ENCODE assay signal across 8 mouse cellular contexts in genomic region chr2:23068894-23069744, GRCm38 (mm10). TPM values are rescaled to one million over a fixed set of nuclear protein-coding genes. Genes with fewer than 3 reads are reported as not detected.
DNase-seq lines count a peak whose midpoint lies in the region; ATAC-seq lines count a peak whose summit lies in the region.

No protein-coding gene starts in this region.

- peak overlapping the region; percentile 89 for H3K27ac ChIP-seq in hindbrain, embryonic 11.5 days (ENCODE audit: low read depth, low read length)

- DNase-seq in MN1 (ENCODE audit: low spot score) = peak; percentile 88
- DNase-seq in cerebellum, adult 9-10 months = peak; percentile 94
- DNase-seq in frontal cortex, adult 2 months (ENCODE audit: extremely low spot score in 1 of 2, low spot score in 1 of 2) = peak; percentile 91 to 95
- DNase-seq in hindbrain, embryonic 11.5 days (ENCODE audit: low spot score) = peak; percentile 92
- DNase-seq in layer of hippocampus, postnatal 10 days (ENCODE audit: low spot score in 2 of 2) = peak; percentile 93 to 95
- peak; percentile 97 for DNase-seq in lung, postnatal 10 days
- peak; percentile 94 for DNase-seq in ovary, postnatal 36 days (ENCODE audit: low spot score)
- DNase-seq in thymus, postnatal 25 days = peak; percentile 97

- H3K4me2 ChIP-seq in hindbrain, embryonic 11.5 days (replicated peaks; ENCODE audit: low read depth, low read length) = peak overlapping the region; percentile 95

- peak; percentile 89 for ATAC-seq in hindbrain, embryonic 11.5 days (ENCODE audit: low FRiP score)

- H3K4me3 ChIP-seq in hindbrain, embryonic 11.5 days (ENCODE audit: low read depth, low read length) = peak overlapping the region; percentile 65

- under 1% methylated on average over 47 of the region's 50 CpGs for WGBS in hindbrain, embryonic 11.5 days

- H3K36me3 ChIP-seq in hindbrain, embryonic 11.5 days (ENCODE audit: control insufficient read depth, insufficient read depth, low read length) = no peaks in the 10 kb centered on the region

- H3K4me1 ChIP-seq in hindbrain, embryonic 11.5 days (replicated peaks; ENCODE audit: control insufficient read depth, insufficient read depth, low read length) = no peaks in the 10 kb centered on the region

- no peaks in the 10 kb centered on the region for H3K9me3 ChIP-seq in hindbrain, embryonic 11.5 days (ENCODE audit: control insufficient read depth, low read length)

- no peaks in the 10 kb centered on the region for H3K27me3 ChIP-seq in hindbrain, embryonic 11.5 days (ENCODE audit: control insufficient read depth, insufficient read depth, low read length)

- H3K9ac ChIP-seq in hindbrain, embryonic 11.5 days (ENCODE audit: low read depth, low read length) = peak overlapping the region; percentile 85

RNA-seq across cellular contexts. Expression of gene Acbd5, which starts 1.2 kb away (rescaled TPM):
- polyA plus RNA-seq in frontal cortex, adult 2 months (2012; rRNA removed) = 46.1 and 48.8 TPM in 2 replicates
- polyA plus RNA-seq in hindbrain, embryonic 11.5 days (2014; fragmentation: Nextera tagmentation; extraction: Ambion mirVana) = 43.3 and 53.2 TPM in 2 replicates
- total RNA-seq in layer of hippocampus, postnatal 10 days (2021) = 10 to 100 TPM; 68.9 to 80.7 TPM

RNA-seq across cellular contexts. Expression of gene Abi1, which starts 29.1 kb away (rescaled TPM):
- 114 and 117 TPM in 2 replicates for polyA plus RNA-seq in frontal cortex, adult 2 months (2012; rRNA removed)
- 40.9 and 48.4 TPM in 2 replicates for polyA plus RNA-seq in hindbrain, embryonic 11.5 days (2014; fragmentation: Nextera tagmentation; extraction: Ambion mirVana)
- total RNA-seq in layer of hippocampus, postnatal 10 days (2021) = 100 to 1,000 TPM; 158 to 164 TPM

Comparison
In these comparisons a context has a peak if more than half of its experiments do, and no peak if none do; other contexts are left out.
1. Peak in every context shown above with its lines: DNase-seq, ATAC-seq, H3K4me3 ChIP-seq and H3K27ac ChIP-seq.